Mouse (Mus musculus): ENCODE results near the gene Prdx5. TPM values are rescaled to one million over a fixed set of nuclear protein-coding genes. Genes with fewer than 3 reads are reported as not detected.
"Not testable (repeated sequence)": the region's sequence is repeated elsewhere in the genome, so short reads cannot be mapped to it uniquely, and the experiment has no call there.

The Prdx5 gene
- polyA plus RNA-seq, 1 experiment from 2014 or later = 177 TPM

- H3K27me3 ChIP-seq (ENCODE audit: control insufficient read depth, insufficient read depth, low read length) = no peaks in the 10 kb centered on the region
- H3K27ac ChIP-seq (ENCODE audit: low read depth, low read length) = no peak overlapping the region
- no peak overlapping the region for H3K4me2 ChIP-seq (replicated peaks; ENCODE audit: low read depth, low read length)
- 86% methylated on average over 11 of the region's 11 CpGs for WGBS
- no peaks in the 10 kb centered on the region for H3K9me3 ChIP-seq (ENCODE audit: control insufficient read depth, low read length)
- peaks cover 7% of the 10 kb centered on the region; the same call in 1 of the 2 replicates for H3K4me1 ChIP-seq (ENCODE audit: control insufficient read depth, insufficient read depth, low read length)
- no peak overlapping the region for H3K9ac ChIP-seq (ENCODE audit: low read depth, low read length)
- ATAC-seq (ENCODE audit: low FRiP score, low TSS enrichment) = no peak
- peaks cover 30% of the 10 kb centered on the region for H3K36me3 ChIP-seq (ENCODE audit: control insufficient read depth, insufficient read depth, low read length)
- H3K4me3 ChIP-seq (ENCODE audit: low read length) = no peak overlapping the region
Observed at GRCm38 (mm10) chr19:6913991-6914390, 4.1 kb upstream of the Prdx5 start.

GRCm38 (mm10) chr19:6913036-6913435 lies 3.1 kb upstream of the Prdx5 start:
- Histone ChIP-seq H3K9ac (ENCODE audit: low read depth, low read length) (no peak overlapping the region), H3K27me3 (ENCODE audit: control insufficient read depth, insufficient read depth, low read length) (no peaks in the 10 kb centered on the region), H3K4me3 (ENCODE audit: low read length) (no peak overlapping the region), H3K9me3 (ENCODE audit: control insufficient read depth, low read length) (no peaks in the 10 kb centered on the region), H3K27ac (ENCODE audit: low read depth, low read length) (no peak overlapping the region), H3K4me2 (replicated peaks; ENCODE audit: low read depth, low read length) (no peak overlapping the region), H3K36me3 (ENCODE audit: control insufficient read depth, insufficient read depth, low read length) (peaks cover 30% of the 10 kb centered on the region), H3K4me1 (ENCODE audit: control insufficient read depth, insufficient read depth, low read length) (peaks cover 14% of the 10 kb centered on the region; the same call in 1 of the 2 replicates)
- no peak for ATAC-seq (ENCODE audit: low FRiP score, low TSS enrichment)
- WGBS = 88% methylated on average over 6 of the region's 6 CpGs

- H3K27me3 ChIP-seq (ENCODE audit: control insufficient read depth, insufficient read depth, low read length) = no peaks in the 10 kb centered on the region
- no peaks in the 10 kb centered on the region for H3K9me3 ChIP-seq (ENCODE audit: control insufficient read depth, low read length)
- no peak overlapping the region for H3K4me2 ChIP-seq (replicated peaks; ENCODE audit: low read depth, low read length)
- H3K27ac ChIP-seq (ENCODE audit: low read depth, low read length) = no peak overlapping the region
- H3K36me3 ChIP-seq (ENCODE audit: control insufficient read depth, insufficient read depth, low read length) = peaks cover 30% of the 10 kb centered on the region
- H3K4me1 ChIP-seq (ENCODE audit: control insufficient read depth, insufficient read depth, low read length) = peaks cover 20% of the 10 kb centered on the region; the same call in 1 of the 2 replicates
- H3K9ac ChIP-seq (ENCODE audit: low read depth, low read length) = no peak overlapping the region
- 94% methylated on average over 15 of the region's 15 CpGs for WGBS
- H3K4me3 ChIP-seq (ENCODE audit: low read length) = no peak overlapping the region
- ATAC-seq (ENCODE audit: low FRiP score, low TSS enrichment) = no peak
Observed at GRCm38 (mm10) chr19:6912205-6912970, 2.5 kb upstream of the Prdx5 start.

GRCm38 (mm10) chr19:6911101-6912074 lies 1.5 kb upstream of the Prdx5 start:
- no peaks in the 10 kb centered on the region for H3K27me3 ChIP-seq (ENCODE audit: control insufficient read depth, insufficient read depth, low read length)
- peaks cover 21% of the 10 kb centered on the region; the same call in 1 of the 2 replicates for H3K4me1 ChIP-seq (ENCODE audit: control insufficient read depth, insufficient read depth, low read length)
- no peaks in the 10 kb centered on the region for H3K9me3 ChIP-seq (ENCODE audit: control insufficient read depth, low read length)
- WGBS = 88% methylated on average over 19 of the region's 19 CpGs
- H3K9ac ChIP-seq (ENCODE audit: low read depth, low read length) = peak overlapping the region; percentile 40
- peak overlapping the region; percentile 88 for H3K4me2 ChIP-seq (replicated peaks; ENCODE audit: low read depth, low read length)
- peak overlapping the region; percentile 73 for H3K4me3 ChIP-seq (ENCODE audit: low read length)
- peaks cover 40% of the 10 kb centered on the region for H3K36me3 ChIP-seq (ENCODE audit: control insufficient read depth, insufficient read depth, low read length)
- no peak for ATAC-seq (ENCODE audit: low FRiP score, low TSS enrichment)
- no peak overlapping the region for H3K27ac ChIP-seq (ENCODE audit: low read depth, low read length)

- Histone ChIP-seq H3K4me1 (ENCODE audit: control insufficient read depth, insufficient read depth, low read length) (peaks cover 21% of the 10 kb centered on the region; the same call in 1 of the 2 replicates), H3K4me3 (ENCODE audit: low read length) (peak overlapping the region; percentile 73), H3K9ac (ENCODE audit: low read depth, low read length) (peak overlapping the region; percentile 72), H3K27ac (ENCODE audit: low read depth, low read length) (peak overlapping the region; percentile 93), H3K4me2 (replicated peaks; ENCODE audit: low read depth, low read length) (peak overlapping the region; percentile 88), H3K36me3 (ENCODE audit: control insufficient read depth, insufficient read depth, low read length) (peaks cover 48% of the 10 kb centered on the region)
- not testable (repeated sequence) for H3K9me3 ChIP-seq (ENCODE audit: control insufficient read depth, low read length); H3K27me3 ChIP-seq (ENCODE audit: control insufficient read depth, insufficient read depth, low read length)
- WGBS = under 1% methylated on average over 30 of the region's 30 CpGs
- ATAC-seq (ENCODE audit: low FRiP score, low TSS enrichment) = peak; percentile 12; the same call in 1 of the 2 replicates
Observed at GRCm38 (mm10) chr19:6910306-6910705, 400 bp upstream of the Prdx5 start.

- 8% methylated on average over 11 of the region's 11 CpGs for WGBS
- peak overlapping the region; percentile 88 for H3K4me2 ChIP-seq (replicated peaks; ENCODE audit: low read depth, low read length)
- H3K27me3 ChIP-seq (ENCODE audit: control insufficient read depth, insufficient read depth, low read length) = no peaks in the 10 kb centered on the region
- peak overlapping the region; percentile 93 for H3K27ac ChIP-seq (ENCODE audit: low read depth, low read length)
- peak overlapping the region; percentile 73 for H3K4me3 ChIP-seq (ENCODE audit: low read length)
- no peaks in the 10 kb centered on the region for H3K9me3 ChIP-seq (ENCODE audit: control insufficient read depth, low read length)
- H3K9ac ChIP-seq (ENCODE audit: low read depth, low read length) = peak overlapping the region; percentile 72
- ATAC-seq (ENCODE audit: low FRiP score, low TSS enrichment) = no peak
- H3K4me1 ChIP-seq (ENCODE audit: control insufficient read depth, insufficient read depth, low read length) = peaks cover 21% of the 10 kb centered on the region; the same call in 1 of the 2 replicates
- peaks cover 53% of the 10 kb centered on the region for H3K36me3 ChIP-seq (ENCODE audit: control insufficient read depth, insufficient read depth, low read length)
Observed at GRCm38 (mm10) chr19:6909021-6909420, 885 bp downstream of the Prdx5 start.

- Histone ChIP-seq H3K4me3 (ENCODE audit: low read length) (peak overlapping the region; percentile 73), H3K9ac (ENCODE audit: low read depth, low read length) (peak overlapping the region; percentile 72; the same call in 1 of the 2 replicates), H3K27ac (ENCODE audit: low read depth, low read length) (no peak overlapping the region), H3K4me2 (replicated peaks; ENCODE audit: low read depth, low read length) (peak overlapping the region; percentile 88), H3K27me3 (ENCODE audit: control insufficient read depth, insufficient read depth, low read length) (no peaks in the 10 kb centered on the region), H3K4me1 (ENCODE audit: control insufficient read depth, insufficient read depth, low read length) (peaks cover 21% of the 10 kb centered on the region; the same call in 1 of the 2 replicates), H3K9me3 (ENCODE audit: control insufficient read depth, low read length) (no peaks in the 10 kb centered on the region), H3K36me3 (ENCODE audit: control insufficient read depth, insufficient read depth, low read length) (peaks cover 44% of the 10 kb centered on the region)
- no peak for ATAC-seq (ENCODE audit: low FRiP score, low TSS enrichment)
- 75% methylated on average over 7 of the region's 7 CpGs for WGBS
Observed at GRCm38 (mm10) chr19:6907811-6908540, 1.9 kb downstream of the Prdx5 start.

- H3K9ac ChIP-seq (ENCODE audit: low read depth, low read length) = no peak overlapping the region
- no peak overlapping the region for H3K4me3 ChIP-seq (ENCODE audit: low read length)
- no peak for ATAC-seq (ENCODE audit: low FRiP score, low TSS enrichment)
- no peak overlapping the region for H3K4me2 ChIP-seq (replicated peaks; ENCODE audit: low read depth, low read length)
- H3K36me3 ChIP-seq (ENCODE audit: control insufficient read depth, insufficient read depth, low read length) = peaks cover 35% of the 10 kb centered on the region
- no peak overlapping the region for H3K27ac ChIP-seq (ENCODE audit: low read depth, low read length)
- no peaks in the 10 kb centered on the region for H3K27me3 ChIP-seq (ENCODE audit: control insufficient read depth, insufficient read depth, low read length)
- WGBS = 92% methylated on average over 8 of the region's 8 CpGs
- peaks cover 21% of the 10 kb centered on the region; the same call in 1 of the 2 replicates for H3K4me1 ChIP-seq (ENCODE audit: control insufficient read depth, insufficient read depth, low read length)
- H3K9me3 ChIP-seq (ENCODE audit: control insufficient read depth, low read length) = no peaks in the 10 kb centered on the region
Observed at GRCm38 (mm10) chr19:6907094-6907493, 2.8 kb downstream of the Prdx5 start.

Measured in kidney, embryonic 14.5 days (tissue).